Mouse (Mus musculus): Measurements from ENCODE around the gene Ccnd3. TPM values are rescaled to one million over a fixed set of nuclear protein-coding genes. Genes with fewer than 3 reads are reported as not detected.
A peak's percentile ranks its signal among the peaks of the same experiment; 100 is the strongest.
"Not testable (repeated sequence)": the region's sequence is repeated elsewhere in the genome, so short reads cannot be mapped to it uniquely, and the experiment has no call there.

Ccnd3 gene
- total RNA-seq, 2 experiments from 2014 or later = 95.5 to 120 TPM

DNA sequence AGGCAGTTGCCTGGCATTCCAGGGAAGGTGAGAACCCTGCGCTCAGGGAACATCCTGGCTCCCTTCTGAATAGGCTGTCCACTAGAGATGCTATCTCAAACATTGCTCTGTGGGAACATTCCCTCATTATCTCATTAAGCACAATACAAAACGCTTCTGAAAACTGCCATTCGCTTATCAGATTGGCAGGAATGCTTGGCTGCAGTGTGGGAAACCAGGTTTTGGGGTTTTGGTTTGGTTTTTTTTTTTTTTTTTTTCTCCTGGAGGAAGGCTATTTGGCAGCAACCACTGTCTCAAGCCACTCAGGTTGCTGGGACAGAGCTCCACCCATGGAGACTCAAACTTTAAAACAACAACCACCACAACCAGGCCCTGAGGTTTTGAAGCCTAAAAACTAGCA, 25.0 kb upstream of the Ccnd3 start:
- no peak for DNase-seq

- DNase-seq = peak; percentile 78
These were observed 22.4 kb upstream of the Ccnd3 start for GRCm38 (mm10) chr17:47482401-47482800.

DNA sequence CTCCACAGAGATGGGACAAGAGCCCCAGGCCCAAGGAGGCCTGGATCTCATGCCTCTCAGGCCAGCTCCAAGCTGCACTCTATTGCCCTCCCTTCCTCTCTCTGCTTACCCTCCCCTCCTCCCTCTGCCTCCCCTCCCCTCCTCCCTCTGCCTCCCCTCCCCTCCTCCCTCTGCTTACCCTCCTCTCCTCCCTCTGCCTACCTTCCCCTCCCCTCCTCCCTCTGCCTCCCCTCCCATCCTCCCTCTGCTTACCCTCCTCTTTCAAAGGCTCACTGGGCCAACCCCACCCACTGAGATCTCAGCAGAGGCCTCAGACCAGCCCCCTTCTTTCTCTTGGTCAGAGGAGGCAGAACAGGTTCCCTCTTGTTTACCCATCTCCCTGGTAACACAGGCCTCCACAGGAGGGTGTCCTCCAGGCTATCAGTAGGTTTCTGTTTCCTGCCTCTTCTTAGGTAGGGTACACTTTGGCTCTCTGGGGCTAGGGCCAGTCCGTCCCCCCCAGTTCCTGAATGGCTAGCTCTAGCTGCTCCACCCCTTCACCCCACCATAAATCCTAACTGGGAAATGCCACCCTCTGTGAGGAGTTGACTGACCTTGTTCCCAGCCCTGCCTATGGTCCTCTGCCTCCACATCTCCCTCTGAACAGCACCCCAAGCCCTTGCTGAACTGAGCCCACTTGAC, 20.5 kb upstream of the Ccnd3 start:
- DNase-seq = no peak

DNA sequence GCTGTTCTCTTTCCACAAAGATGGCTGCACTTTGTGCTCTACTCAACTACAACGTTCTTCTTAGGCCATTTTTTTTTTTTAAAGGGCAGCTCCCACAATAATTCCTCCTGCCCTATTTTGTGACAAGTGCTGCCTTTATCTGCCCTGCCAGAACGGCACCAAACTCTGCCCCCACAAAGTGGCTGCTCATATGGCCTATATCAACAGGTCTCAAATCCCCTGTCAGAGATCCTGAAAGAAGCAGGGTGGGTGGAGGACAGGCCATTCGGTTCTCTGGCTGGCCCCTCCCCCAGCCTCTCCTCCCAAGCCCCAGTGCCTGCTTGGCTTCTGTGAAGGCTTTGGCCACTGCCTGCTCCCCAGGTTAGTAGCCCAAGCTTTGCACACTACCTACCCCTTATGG, 19.9 kb upstream of the Ccnd3 start:
- no peak for DNase-seq

DNA sequence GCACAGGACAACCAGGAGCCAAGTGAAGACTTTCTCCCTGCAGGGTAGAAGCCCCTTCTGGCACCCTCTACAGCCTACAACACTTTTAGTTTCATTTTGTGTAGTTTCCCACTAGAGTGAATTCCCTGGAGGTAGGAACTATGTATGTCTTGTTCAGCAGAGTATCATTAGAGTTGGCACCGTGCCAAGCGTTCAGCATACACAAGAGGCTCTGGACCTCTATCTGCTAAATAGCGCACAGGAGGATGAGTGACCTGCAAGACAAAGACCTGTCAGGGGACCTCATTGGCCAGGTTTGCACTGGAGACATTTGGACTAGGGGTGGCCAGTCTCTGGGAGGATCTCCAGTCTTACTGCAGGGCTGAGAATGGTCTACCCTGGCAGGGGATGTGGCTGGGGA, 19.1 kb upstream of the Ccnd3 start:
- no peak for DNase-seq

DNA sequence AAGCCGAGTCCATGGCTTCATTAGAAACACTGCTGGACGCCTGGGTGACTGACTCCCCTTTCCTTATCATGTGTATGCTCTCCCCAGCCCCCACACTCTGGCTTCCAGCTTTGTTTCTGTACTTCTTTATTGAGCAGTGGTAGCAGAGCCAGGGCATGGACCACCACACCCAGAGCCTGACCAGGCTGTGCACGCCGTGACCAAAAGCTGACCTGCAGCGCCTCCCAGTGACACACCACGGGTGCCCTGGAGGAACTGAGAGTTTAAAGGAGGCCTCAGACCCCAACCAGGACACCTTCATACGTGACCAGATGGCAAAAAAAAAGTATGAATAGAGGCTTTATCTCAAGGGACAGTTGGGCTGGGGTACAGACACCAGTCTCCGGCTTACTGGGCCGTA, 14.1 kb upstream of the Ccnd3 start:
- no peak for DNase-seq

GRCm38 (mm10) chr17:47492731-47493130, 12.1 kb upstream of the Ccnd3 start:
- no peak for DNase-seq

DNA sequence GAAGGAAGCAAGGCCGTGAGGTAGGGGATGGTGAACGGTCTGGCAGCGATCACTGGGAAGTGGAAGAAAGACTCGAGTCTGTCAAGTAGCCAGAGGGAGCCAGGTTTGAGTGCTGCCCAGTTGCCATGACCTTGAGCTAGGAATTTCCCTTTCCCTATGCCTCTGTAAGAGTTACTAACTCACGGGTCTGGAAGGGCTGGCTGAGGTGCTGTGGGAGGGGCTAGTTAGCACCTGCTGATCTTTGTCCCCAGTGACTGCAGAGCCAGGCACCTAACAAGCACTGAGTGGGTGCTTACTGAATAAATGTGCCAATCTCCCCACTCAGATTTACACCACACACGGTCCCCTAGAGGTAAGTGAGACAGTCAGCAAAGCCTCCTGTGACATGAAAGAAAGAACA, 11.2 kb upstream of the Ccnd3 start:
- no peak for DNase-seq

DNA sequence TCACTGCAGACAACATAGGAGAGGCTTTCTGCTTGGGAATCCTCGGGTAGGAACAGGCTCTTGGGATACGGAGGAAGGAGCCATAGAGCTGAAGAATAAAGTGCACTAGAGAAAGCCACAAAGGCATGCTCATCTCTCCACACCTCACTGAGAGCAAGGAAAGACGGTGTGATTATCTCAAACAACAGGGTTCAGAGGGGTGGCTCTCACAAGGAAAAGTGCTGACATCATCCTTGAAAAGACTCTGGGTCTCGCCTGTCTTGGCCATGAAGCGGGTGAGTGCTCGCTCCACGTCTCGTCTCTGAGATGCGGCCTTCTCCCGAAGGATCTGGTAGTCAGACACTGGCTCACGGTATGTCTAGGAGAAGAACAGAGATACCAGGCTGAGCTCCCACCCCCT, 10.7 kb upstream of the Ccnd3 start:
- DNase-seq = no peak

DNA sequence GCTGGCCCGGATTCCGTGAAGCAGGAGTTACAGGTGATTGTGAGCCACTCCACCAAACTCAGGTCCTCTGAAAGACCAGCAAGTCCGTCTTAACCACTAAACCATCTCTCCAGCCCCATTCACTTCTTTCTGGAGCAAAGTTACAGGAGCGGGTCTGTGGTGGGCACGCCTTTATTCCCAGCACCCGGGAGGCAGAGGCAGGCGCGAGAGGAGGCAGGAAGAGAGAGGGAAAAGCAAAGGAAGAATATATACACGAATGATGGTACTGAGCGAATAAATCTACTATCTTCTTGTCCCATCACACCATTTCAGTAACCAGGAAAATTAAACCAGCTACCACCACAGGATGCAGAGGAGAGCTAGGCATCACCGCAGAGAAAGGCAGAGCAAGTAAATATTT, 3.3 kb upstream of the Ccnd3 start:
- no peak for DNase-seq

DNA sequence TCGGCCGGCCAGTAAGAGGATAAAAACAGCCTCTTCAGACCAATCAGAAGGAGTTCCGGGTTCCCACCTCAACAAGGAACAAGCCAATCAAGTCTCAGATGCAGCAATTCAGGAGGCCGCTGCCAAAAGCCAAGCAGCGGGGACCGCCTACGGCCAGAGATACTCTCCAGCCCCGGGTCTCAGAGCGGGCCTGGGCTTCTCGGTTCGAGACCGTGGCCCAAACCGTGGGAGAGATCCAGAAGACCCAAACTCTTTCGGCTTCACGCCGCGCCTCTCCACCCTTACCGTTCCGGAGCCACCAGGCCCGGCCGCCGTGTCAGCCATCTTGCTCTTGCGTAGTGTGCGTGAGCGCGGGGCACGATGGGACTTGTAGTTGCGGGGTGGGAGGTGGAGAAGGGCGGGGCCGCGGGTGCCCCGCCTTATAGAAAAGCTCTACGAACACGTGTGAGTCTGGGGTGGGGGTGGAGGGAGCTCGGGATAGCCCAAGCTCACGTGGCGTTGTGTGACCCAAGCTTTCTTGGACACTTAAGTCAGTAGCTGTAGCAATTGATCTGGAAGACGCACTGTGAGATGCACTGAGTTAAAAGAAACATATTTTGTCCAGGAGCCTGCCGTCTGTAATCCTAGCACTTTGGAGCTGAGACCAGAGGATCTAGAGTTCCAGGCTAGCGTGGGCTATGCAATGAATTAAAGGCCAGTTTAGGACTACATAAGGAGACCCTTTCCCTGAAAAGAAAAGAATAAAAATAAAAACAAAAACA, 2.7 kb upstream of the Ccnd3 start, which contains the start of gene Taf8:
TSS of gene Taf8 (minus strand) at position 347 of the 761 bp plus-strand sequence.
- DNase-seq = peak; percentile 90

DNA sequence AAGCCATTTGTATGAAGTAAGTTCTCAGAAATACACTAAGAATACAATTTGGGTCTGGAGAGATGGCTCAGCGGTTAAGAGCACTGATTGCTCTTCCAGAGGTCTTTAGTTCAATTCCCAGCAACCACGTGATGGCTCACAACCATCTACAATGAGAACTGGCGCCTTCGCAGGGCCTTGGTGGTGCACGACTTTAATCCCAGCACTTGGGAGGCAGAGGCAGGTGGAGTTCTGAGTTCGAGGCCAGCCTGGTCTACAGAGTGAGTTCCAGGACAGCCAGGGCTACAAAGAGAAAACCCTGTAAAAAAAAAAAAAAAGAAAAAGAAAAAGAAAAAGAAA, 2.2 kb upstream of the Ccnd3 start:
- DNase-seq = not testable (repeated sequence)

- no peak for DNase-seq
These were observed 1.2 kb upstream of the Ccnd3 start for GRCm38 (mm10) chr17:47503689-47504088.

GRCm38 (mm10) chr17:47504228-47504627, 623 bp upstream of the Ccnd3 start:
- DNase-seq = no peak

DNA sequence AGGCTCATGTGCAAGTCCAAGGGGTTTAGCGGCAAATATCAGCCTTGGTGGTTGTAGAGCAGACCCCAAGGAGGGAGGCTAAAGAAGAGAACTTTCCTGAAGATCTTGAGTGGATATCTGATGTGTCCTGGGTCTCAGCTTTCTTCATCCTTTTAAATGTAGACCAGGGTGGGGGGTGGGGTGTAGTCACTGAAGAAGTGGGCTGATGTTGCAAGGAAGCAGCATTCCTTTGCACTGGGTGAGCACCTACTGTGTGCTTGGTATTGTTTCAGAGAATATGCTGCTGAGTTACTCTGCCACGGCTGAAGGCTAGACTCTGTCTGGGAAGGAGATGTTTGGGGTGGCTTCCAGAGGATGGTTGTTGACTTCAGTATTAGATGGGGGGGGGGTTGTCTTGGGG, 715 bp downstream of the Ccnd3 start:
- no peak for DNase-seq

- no peak for DNase-seq
These were observed 1.2 kb downstream of the Ccnd3 start for GRCm38 (mm10) chr17:47506042-47506441.

DNA sequence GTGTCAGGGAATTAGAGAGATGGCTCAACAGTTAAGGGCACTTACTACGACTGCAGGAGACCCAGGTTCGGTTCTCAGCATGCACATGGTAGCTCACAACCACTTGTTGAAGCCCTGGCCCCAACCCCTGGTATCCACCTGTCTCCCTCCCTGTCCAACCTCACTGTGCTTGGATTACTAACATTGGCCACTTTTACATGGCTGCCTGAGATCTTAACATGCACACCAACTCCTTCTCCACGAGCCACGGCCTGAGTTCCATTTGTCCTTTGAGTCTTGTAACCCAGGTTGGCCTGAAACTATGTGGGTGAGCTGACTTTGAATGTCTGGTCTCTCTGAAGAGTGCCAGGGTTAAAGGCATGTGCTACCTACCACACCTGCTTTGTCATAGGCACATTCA, 1.8 kb downstream of the Ccnd3 start:
- no peak for DNase-seq

DNA sequence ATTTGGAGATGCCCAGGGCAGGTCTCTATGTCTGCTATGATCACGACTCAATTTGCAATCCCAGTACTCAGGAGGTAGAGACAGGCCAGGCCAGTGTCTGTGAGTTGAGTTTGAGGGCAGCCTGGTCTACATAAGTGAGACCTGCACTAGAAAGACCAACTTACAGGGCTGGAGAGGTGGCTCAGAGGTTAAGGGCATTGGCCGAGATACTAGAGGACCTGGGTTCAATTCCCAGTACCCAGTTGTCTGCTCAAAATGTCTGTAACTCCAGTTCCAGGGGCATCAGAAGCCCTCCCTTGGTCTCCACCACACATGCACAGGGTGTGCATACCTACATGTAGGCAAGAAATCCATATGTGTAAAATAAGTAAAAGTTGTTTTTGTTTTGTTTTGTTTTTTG, 2.7 kb downstream of the Ccnd3 start:
- DNase-seq = no peak

DNA sequence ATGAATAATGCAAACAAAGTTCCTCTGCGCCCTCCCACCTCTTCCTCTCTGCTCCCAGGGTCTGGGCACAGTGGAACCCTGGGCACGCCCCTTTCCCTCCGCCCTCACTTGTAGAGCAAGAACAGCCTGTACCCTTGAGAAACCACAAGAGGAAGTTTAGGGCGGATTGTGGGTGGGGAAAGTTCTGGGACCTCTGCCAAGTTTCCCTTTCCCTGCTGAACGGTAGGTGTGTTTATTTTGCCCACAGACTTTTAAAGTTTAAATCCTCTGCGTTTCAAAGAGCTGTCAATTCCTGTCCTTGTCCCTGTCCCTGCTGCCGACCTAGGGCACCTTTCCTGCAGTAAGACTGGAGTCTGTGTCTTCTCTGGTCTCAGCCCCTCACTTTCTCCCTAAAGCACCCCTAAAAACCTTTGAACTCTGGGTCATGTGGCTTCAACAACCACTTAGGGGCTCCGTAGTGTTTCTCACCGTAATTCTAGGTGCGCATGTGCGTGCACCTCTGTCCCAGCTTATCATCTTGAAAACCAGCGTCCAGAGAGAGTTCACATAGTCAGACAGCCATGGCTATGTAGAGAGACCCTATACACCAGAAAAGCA, 3.3 kb downstream of the Ccnd3 start:
- peak; percentile 67 for DNase-seq

DNA sequence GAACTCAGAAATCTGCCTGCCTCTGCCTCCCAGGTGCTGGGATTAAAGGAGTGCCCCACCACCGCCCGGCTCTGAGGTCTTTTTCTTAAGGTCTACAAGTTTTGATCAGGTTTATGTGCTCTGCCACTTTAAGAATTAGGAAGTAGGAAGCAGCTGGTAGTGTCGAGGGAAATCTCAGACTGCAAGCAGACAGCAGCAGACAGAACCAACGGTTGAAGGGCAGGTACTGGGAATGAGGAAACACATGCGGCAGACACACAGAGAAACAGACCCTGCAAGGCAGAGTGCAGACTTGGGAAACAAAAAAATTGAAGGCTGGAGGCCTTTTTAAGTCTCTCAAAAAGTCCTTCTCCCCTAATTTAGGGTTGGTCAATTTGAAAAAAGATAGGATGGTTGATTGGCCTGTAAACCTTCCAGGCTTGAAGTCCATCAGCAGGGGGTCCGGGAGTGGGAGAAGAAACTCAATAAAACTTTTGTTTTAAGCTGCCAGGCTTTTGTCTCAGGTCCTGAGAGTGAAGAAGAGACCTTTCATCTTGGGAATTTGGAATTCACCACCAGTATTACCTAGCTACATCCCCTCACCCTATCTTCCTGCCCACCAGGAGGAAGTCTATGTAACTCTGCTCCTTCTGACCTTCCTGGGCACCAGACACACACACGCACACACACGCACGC, 4.3 kb downstream of the Ccnd3 start:
- DNase-seq = no peak

DNA sequence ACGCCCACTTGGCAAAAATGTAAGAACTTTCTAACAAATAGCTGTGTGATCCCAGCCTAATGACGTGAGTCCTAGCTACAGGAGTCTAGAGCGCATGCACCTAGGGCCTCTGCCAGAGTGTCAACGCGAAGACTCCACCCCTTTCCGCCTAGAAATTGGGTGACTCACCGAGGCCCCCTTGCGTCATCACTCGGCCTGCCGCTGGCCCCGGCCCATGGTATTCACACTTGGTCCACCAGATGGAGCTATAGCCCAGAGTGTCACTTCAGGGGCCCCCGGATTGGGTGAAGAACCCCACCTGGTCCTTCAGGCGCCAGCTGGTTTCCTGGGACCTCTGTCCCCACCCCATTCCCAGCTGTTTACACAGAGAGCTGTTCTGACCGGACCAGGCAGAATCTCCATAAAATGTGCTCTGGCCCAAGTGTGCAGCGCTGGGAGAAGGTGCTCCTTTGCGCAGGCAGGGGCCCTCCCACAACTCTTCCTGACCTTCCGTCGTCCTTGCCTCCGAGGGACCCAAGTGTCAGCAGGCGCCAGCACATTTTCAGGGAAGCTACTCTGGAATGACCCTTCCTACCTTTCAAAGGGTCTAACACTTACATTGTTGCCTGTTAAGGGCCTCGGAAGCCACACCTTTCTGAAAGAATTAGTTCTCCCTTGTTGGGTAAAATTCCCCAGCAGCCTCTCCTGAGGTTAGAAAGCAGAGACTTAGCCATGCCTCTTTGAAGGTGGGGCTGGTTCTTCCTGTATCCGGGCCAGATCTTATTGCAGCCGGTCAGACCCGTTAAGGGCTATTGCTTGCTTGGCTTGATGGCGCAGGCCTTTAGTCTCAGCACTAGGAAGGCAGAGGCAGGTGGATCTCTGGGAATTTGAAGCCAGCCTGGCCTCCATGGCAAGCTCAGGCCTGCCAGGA, 6.5 kb downstream of the Ccnd3 start:
- DNase-seq = peak; percentile 98

Data from gastrocnemius, postnatal 10 days (tissue).